Mouse (Mus musculus): ENCODE data around the gene Acsl6. TPM values are rescaled to one million over a fixed set of nuclear protein-coding genes. Genes with fewer than 3 reads are reported as not detected.
A peak's percentile ranks its signal among the peaks of the same experiment; 100 is the strongest.

The Acsl6 gene
- polyA plus RNA-seq, 1 experiment from 2014 or later: 0.25 TPM

- H3K27ac ChIP-seq (ENCODE audit: low read length): no peak overlapping the region
- H3K9me3 ChIP-seq (ENCODE audit: control insufficient read depth, low read length): no peaks in the 10 kb centered on the region
- no peak overlapping the region for H3K4me3 ChIP-seq (ENCODE audit: low read length)
- WGBS: 73% methylated on average over 4 of the region's 4 CpGs
- no peaks in the 10 kb centered on the region for H3K4me1 ChIP-seq (replicated peaks; ENCODE audit: control insufficient read depth, insufficient read depth, low read length)
- no peak overlapping the region for H3K4me2 ChIP-seq (ENCODE audit: low read depth, low read length)
- ATAC-seq (ENCODE audit: low read depth): no peak
- no peak overlapping the region for H3K9ac ChIP-seq (ENCODE audit: low read length)
- no peaks in the 10 kb centered on the region for H3K36me3 ChIP-seq (ENCODE audit: control insufficient read depth, insufficient read depth, low read length)
- H3K27me3 ChIP-seq (ENCODE audit: control insufficient read depth, insufficient read depth, low read depth, low read length): no peaks in the 10 kb centered on the region
These were observed 101.3 kb downstream of the Acsl6 start for GRCm38 (mm10) chr11:54404885-54405284.

GRCm38 (mm10) chr11:54406930-54407546 is 103.4 kb downstream of the Acsl6 start:
- H3K9ac ChIP-seq (ENCODE audit: low read length): no peak overlapping the region
- no peaks in the 10 kb centered on the region for H3K27me3 ChIP-seq (ENCODE audit: control insufficient read depth, insufficient read depth, low read depth, low read length)
- WGBS: 66% methylated on average over 4 of the region's 4 CpGs
- no peak overlapping the region for H3K4me2 ChIP-seq (ENCODE audit: low read depth, low read length)
- no peak overlapping the region for H3K4me3 ChIP-seq (ENCODE audit: low read length)
- no peak overlapping the region for H3K27ac ChIP-seq (ENCODE audit: low read length)
- H3K4me1 ChIP-seq (replicated peaks; ENCODE audit: control insufficient read depth, insufficient read depth, low read length): no peaks in the 10 kb centered on the region
- no peak for ATAC-seq (ENCODE audit: low read depth)
- H3K36me3 ChIP-seq (ENCODE audit: control insufficient read depth, insufficient read depth, low read length): no peaks in the 10 kb centered on the region
- no peaks in the 10 kb centered on the region for H3K9me3 ChIP-seq (ENCODE audit: control insufficient read depth, low read length)

GRCm38 (mm10) chr11:54410612-54411011 is 107.0 kb downstream of the Acsl6 start:
- ATAC-seq (ENCODE audit: low read depth): no peak

DNA sequence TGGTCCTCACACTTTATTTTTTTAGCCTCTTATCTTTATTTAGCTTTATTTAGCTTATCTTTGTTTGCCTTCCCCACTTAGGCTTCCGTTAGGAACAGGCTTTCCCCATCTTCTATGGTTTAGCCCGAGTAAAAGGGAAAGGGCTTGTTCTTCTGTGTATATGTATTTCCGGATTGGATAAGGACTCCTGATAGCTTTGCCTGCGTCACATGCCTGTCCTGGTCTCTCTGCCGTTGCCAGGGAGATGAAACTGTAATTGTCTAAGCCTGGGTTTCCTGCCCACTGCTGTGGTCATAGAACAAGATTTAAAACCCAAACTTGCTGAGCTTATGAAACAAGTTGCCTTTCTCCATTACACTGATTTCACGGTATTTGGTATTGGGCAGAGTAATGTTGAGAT is 109.4 kb downstream of the Acsl6 start:
- 6% methylated on average over 6 of the region's 6 CpGs for WGBS
- no peaks in the 10 kb centered on the region for H3K27me3 ChIP-seq (ENCODE audit: control insufficient read depth, insufficient read depth, low read depth, low read length)
- H3K9ac ChIP-seq (ENCODE audit: low read length): no peak overlapping the region
- H3K4me3 ChIP-seq (ENCODE audit: low read length): no peak overlapping the region
- peak; percentile 88 for ATAC-seq (ENCODE audit: low read depth)
- H3K4me1 ChIP-seq (replicated peaks; ENCODE audit: control insufficient read depth, insufficient read depth, low read length): peaks cover 4% of the 10 kb centered on the region; the same call in 1 of the 2 replicates
- H3K4me2 ChIP-seq (ENCODE audit: low read depth, low read length): peak overlapping the region; percentile 30
- no peak overlapping the region for H3K27ac ChIP-seq (ENCODE audit: low read length)
- no peaks in the 10 kb centered on the region for H3K9me3 ChIP-seq (ENCODE audit: control insufficient read depth, low read length)
- no peaks in the 10 kb centered on the region for H3K36me3 ChIP-seq (ENCODE audit: control insufficient read depth, insufficient read depth, low read length)

More at GRCm38 (mm10) chr11:54410612-54411011, 107.0 kb downstream of the Acsl6 start:
- Histone ChIP-seq H3K4me2 (ENCODE audit: low read depth, low read length) (no peak overlapping the region), H3K27me3 (ENCODE audit: control insufficient read depth, insufficient read depth, low read depth, low read length) (no peaks in the 10 kb centered on the region), H3K27ac (ENCODE audit: low read length) (no peak overlapping the region), H3K9me3 (ENCODE audit: control insufficient read depth, low read length) (no peaks in the 10 kb centered on the region), H3K4me1 (replicated peaks; ENCODE audit: control insufficient read depth, insufficient read depth, low read length) (peaks cover 4% of the 10 kb centered on the region; the same call in 1 of the 2 replicates), H3K9ac (ENCODE audit: low read length) (no peak overlapping the region), H3K4me3 (ENCODE audit: low read length) (no peak overlapping the region), H3K36me3 (ENCODE audit: control insufficient read depth, insufficient read depth, low read length) (no peaks in the 10 kb centered on the region)

Other genes with a start within 250 kb of the Acsl6 start
- 12.6 and 15.6 TPM in 2 replicates for gene Pdlim4, start 234.8 kb upstream of the Acsl6 start, polyA plus RNA-seq (2015; fragmentation: Nextera tagmentation; extraction: Ambion mirVana)
- 41.4 and 47.4 TPM in 2 replicates for gene P4ha2, start 203.7 kb upstream of the Acsl6 start, polyA plus RNA-seq (2015; fragmentation: Nextera tagmentation; extraction: Ambion mirVana)
- gene Csf2, start 54.1 kb upstream of the Acsl6 start, polyA plus RNA-seq (2015; fragmentation: Nextera tagmentation; extraction: Ambion mirVana): 1.2 and 2.5 TPM in 2 replicates
- gene Il3, start 36.5 kb upstream of the Acsl6 start, polyA plus RNA-seq (2015; fragmentation: Nextera tagmentation; extraction: Ambion mirVana): not detected in 2 replicates
- gene Meikin, start 66.9 kb downstream of the Acsl6 start, polyA plus RNA-seq (2015; fragmentation: Nextera tagmentation; extraction: Ambion mirVana): not detected in 2 replicates
- 10.1 and 10.3 TPM in 2 replicates for gene Fnip1, start 134.4 kb downstream of the Acsl6 start, polyA plus RNA-seq (2015; fragmentation: Nextera tagmentation; extraction: Ambion mirVana)
- 38.8 and 39.6 TPM in 2 replicates for gene Rapgef6, start 219.0 kb downstream of the Acsl6 start, polyA plus RNA-seq (2015; fragmentation: Nextera tagmentation; extraction: Ambion mirVana)